Mouse (Mus musculus) spleen, adult 2 months (tissue): ENCODE results near the gene Med12l. TPM values are rescaled to one million over a fixed set of nuclear protein-coding genes. Genes with fewer than 3 reads are reported as not detected.

Experiments
- DNase-seq, 2 experiments: peaks; one replicate each; pipeline versions ENCODE4 v3.0.0 to v3.0.0-alpha.2; 2012 to 2021; ENCODE audit warnings: low spot score in 2 of 2, low read depth in 1 of 2
- H3K27ac ChIP-seq: fragments of 200-500 bp; 2 replicates; pipeline ENCODE4 v1.5.1; 2012; ENCODE audit warnings: low read length, inconsistent platforms; ENCODE audit not compliant: insufficient read depth
- H3K27me3 ChIP-seq: fragments of 200-500 bp; 2 replicates; pipeline ENCODE4 v1.6.1; 2012; ENCODE audit warnings: mild to moderate bottlenecking, moderate library complexity, low read length, inconsistent platforms; ENCODE audit not compliant: control insufficient read depth, insufficient read depth
- H3K36me3 ChIP-seq: fragments of 200-500 bp; 2 replicates; pipeline ENCODE4 v1.6.1; 2012; ENCODE audit warnings: mild to moderate bottlenecking, low read length, inconsistent platforms; ENCODE audit not compliant: control insufficient read depth, insufficient read depth
- H3K4me1 ChIP-seq: fragments of 200-500 bp; 2 replicates; pipeline ENCODE4 v1.6.1; 2011; ENCODE audit warnings: inconsistent platforms; ENCODE audit not compliant: control insufficient read depth, insufficient read depth, insufficient read length
- H3K4me3 ChIP-seq: fragments of 200-500 bp; 2 replicates; pipeline ENCODE4 v1.5.1; 2011; ENCODE audit warnings: mild to moderate bottlenecking, inconsistent platforms; ENCODE audit not compliant: insufficient read depth, insufficient read length; ENCODE audit errors: extremely low read depth
- CTCF ChIP-seq: fragments of 200-500 bp; IDR thresholded peaks from 2 replicates; pipeline ENCODE4 v1.5.1; 2011; ENCODE audit warnings: mild to moderate bottlenecking, inconsistent platforms; ENCODE audit not compliant: insufficient read depth, insufficient read length, insufficient replicate concordance; ENCODE audit errors: extremely low read depth
- POLR2A ChIP-seq: fragments of 200-500 bp; IDR thresholded peaks from 2 replicates; pipeline ENCODE4 v1.6.1; 2011; ENCODE audit warnings: low read depth, low read length, inconsistent platforms
- WGBS: fragments of 180-500 bp; shearing (Covaris S2); methylation state at CpG from one replicate; pipeline ENCODE4 v1.1.7; 2018; 5-methylcytosine and 5-hydroxymethylcytosine counted together
- polyA plus RNA-seq: library from polyadenylated mRNA; depleted of rRNA; stranded (reverse); fragments of >200 nt; gene quantifications from 2 replicates; pipeline ENCODE4 v1.2.3, GENCODE M21; 2012

The Med12l gene
- polyA plus RNA-seq, 1 experiment, result 2.0 TPM

GRCm38 (mm10) chr3:59278620-59279019 lies 273.0 kb downstream of the Med12l start:
- no peaks in the 10 kb centered on the region for H3K27me3 ChIP-seq
- TF ChIP-seq CTCF (no peak), POLR2A (no peak)

GRCm38 (mm10) chr3:59290551-59290950 lies 284.9 kb downstream of the Med12l start:
- Histone ChIP-seq H3K27ac (no peak overlapping the region), H3K4me1 (no peaks in the 10 kb centered on the region), H3K4me3 (no peak overlapping the region), H3K36me3 (no peaks in the 10 kb centered on the region), H3K27me3 (no peaks in the 10 kb centered on the region)
- WGBS, result 90% methylated on average over 2 of the region's 2 CpGs
- no peak for TF ChIP-seq CTCF
- TF ChIP-seq POLR2A, result no peak
- no peak for DNase-seq

More at GRCm38 (mm10) chr3:59278620-59279019, 273.0 kb downstream of the Med12l start:
- no peak overlapping the region for H3K27ac ChIP-seq
- no peak for DNase-seq
- no peak overlapping the region for H3K4me3 ChIP-seq
- H3K4me1 ChIP-seq, result no peaks in the 10 kb centered on the region
- H3K36me3 ChIP-seq, result no peaks in the 10 kb centered on the region

- 90% methylated on average over 5 of the region's 5 CpGs for WGBS
- no peak for TF ChIP-seq POLR2A
- no peak for TF ChIP-seq CTCF
These were observed 288.0 kb downstream of the Med12l start for GRCm38 (mm10) chr3:59293437-59294199.

GRCm38 (mm10) chr3:59295699-59296562 lies 290.3 kb downstream of the Med12l start:
- WGBS, result 90% methylated on average over 16 of the region's 16 CpGs
- no peaks in the 10 kb centered on the region for H3K4me1 ChIP-seq
- no peak overlapping the region for H3K27ac ChIP-seq
- TF ChIP-seq CTCF, result no peak
- TF ChIP-seq POLR2A, result no peak
- H3K36me3 ChIP-seq, result no peaks in the 10 kb centered on the region
- DNase-seq, result no peak
- no peaks in the 10 kb centered on the region for H3K27me3 ChIP-seq
- no peak overlapping the region for H3K4me3 ChIP-seq

More at GRCm38 (mm10) chr3:59293437-59294199, 288.0 kb downstream of the Med12l start:
- no peaks in the 10 kb centered on the region for H3K36me3 ChIP-seq
- H3K27ac ChIP-seq, result no peak overlapping the region
- no peaks in the 10 kb centered on the region for H3K27me3 ChIP-seq
- H3K4me1 ChIP-seq, result no peaks in the 10 kb centered on the region
- no peak for DNase-seq
- H3K4me3 ChIP-seq, result no peak overlapping the region

GRCm38 (mm10) chr3:59296563-59297130 lies 291.0 kb downstream of the Med12l start:
- Histone ChIP-seq H3K4me1 (no peaks in the 10 kb centered on the region), H3K27me3 (no peaks in the 10 kb centered on the region), H3K36me3 (no peaks in the 10 kb centered on the region), H3K27ac (no peak overlapping the region), H3K4me3 (no peak overlapping the region)
- WGBS, result 87% methylated on average over 5 of the region's 5 CpGs
- TF ChIP-seq POLR2A (no peak), CTCF (no peak)
- DNase-seq, result no peak

- no peak for DNase-seq
- H3K27ac ChIP-seq, result no peak overlapping the region
- WGBS, result 95% methylated on average over 16 of the region's 16 CpGs
These were observed 292.0 kb downstream of the Med12l start for GRCm38 (mm10) chr3:59297653-59298052.

GRCm38 (mm10) chr3:59304944-59305343 lies 299.3 kb downstream of the Med12l start:
- TF ChIP-seq CTCF, result no peak
- TF ChIP-seq POLR2A, result no peak
- Histone ChIP-seq H3K4me3 (no peak overlapping the region), H3K4me1 (no peaks in the 10 kb centered on the region), H3K27ac (no peak overlapping the region), H3K36me3 (no peaks in the 10 kb centered on the region), H3K27me3 (no peaks in the 10 kb centered on the region)
- no peak for DNase-seq
- 90% methylated on average over 5 of the region's 5 CpGs for WGBS

More at GRCm38 (mm10) chr3:59297653-59298052, 292.0 kb downstream of the Med12l start:
- no peaks in the 10 kb centered on the region for H3K36me3 ChIP-seq
- H3K4me1 ChIP-seq, result no peaks in the 10 kb centered on the region
- H3K27me3 ChIP-seq, result no peaks in the 10 kb centered on the region
- no peak overlapping the region for H3K4me3 ChIP-seq
- TF ChIP-seq CTCF, result no peak
- no peak for TF ChIP-seq POLR2A
